Mouse (Mus musculus) layer of hippocampus, adult 18-20 months (tissue): Measurements from ENCODE around the gene Gnpnat1. TPM values are rescaled to one million over a fixed set of nuclear protein-coding genes. Genes with fewer than 3 reads are reported as not detected.

ENCODE experiments used
- microRNA-seq, 2 experiments: library from miRNA; unstranded; fragments of <30 nt; microRNA quantifications; one replicate each; pipeline ENCODE4 v1.2.0; 2021
- total RNA-seq, 2 experiments: library from RNA; stranded (reverse); gene quantifications; 2 replicates each; pipeline ENCODE4 v1.2.3; 2021

Gnpnat1 gene
- total RNA-seq, 2 experiments from 2014 or later: 14.4 to 16.7 TPM

Small RNA genes lying within 50 kb of the gene (microRNA-seq; reads per million reads assigned to microRNA genes)
- gene Gm25353: 0 reads per million in 2 experiments

Other genes with a start within 250 kb of the Gnpnat1 start
- 10 to 100 TPM; 20.9 to 21.3 TPM for gene Gpr137c, start 185.2 kb downstream of the Gnpnat1 start, total RNA-seq
- 10 to 100 TPM; 61.0 to 64.7 TPM for gene Txndc16, start 184.6 kb downstream of the Gnpnat1 start, total RNA-seq
- 10 to 100 TPM; 32.1 to 34.4 TPM for gene Ero1l, start 86.1 kb downstream of the Gnpnat1 start, total RNA-seq
- 10 to 100 TPM; 81.2 to 83.3 TPM for gene Psmc6, start 75.1 kb downstream of the Gnpnat1 start, total RNA-seq
- gene Styx, start 53.8 kb downstream of the Gnpnat1 start, total RNA-seq: 10 to 100 TPM; 19.1 to 19.6 TPM
- gene Fermt2, start 125.2 kb upstream of the Gnpnat1 start, total RNA-seq: 100 to 1,000 TPM in 1 of 2 experiments, 10 to 100 TPM in 1; 96.7 to 103 TPM